Mouse (Mus musculus) testis, adult 2 months (tissue): ENCODE measurements around the gene Npm3.

Source experiments
- CTCF ChIP-seq: fragments of 200-500 bp; IDR thresholded peaks from 2 replicates; pipeline ENCODE4 v1.5.1; 2012; ENCODE audit warnings: low read depth, mild to moderate bottlenecking, inconsistent platforms, low read length, moderate library complexity; ENCODE audit not compliant: control insufficient read depth, insufficient read depth, insufficient replicate concordance
- POLR2A ChIP-seq: fragments of 200-500 bp; IDR thresholded peaks from 2 replicates; pipeline ENCODE4 v1.6.1; 2012; ENCODE audit warnings: low read depth, mild to moderate bottlenecking, inconsistent platforms, low read length, moderate library complexity; ENCODE audit not compliant: control insufficient read depth

DNA sequence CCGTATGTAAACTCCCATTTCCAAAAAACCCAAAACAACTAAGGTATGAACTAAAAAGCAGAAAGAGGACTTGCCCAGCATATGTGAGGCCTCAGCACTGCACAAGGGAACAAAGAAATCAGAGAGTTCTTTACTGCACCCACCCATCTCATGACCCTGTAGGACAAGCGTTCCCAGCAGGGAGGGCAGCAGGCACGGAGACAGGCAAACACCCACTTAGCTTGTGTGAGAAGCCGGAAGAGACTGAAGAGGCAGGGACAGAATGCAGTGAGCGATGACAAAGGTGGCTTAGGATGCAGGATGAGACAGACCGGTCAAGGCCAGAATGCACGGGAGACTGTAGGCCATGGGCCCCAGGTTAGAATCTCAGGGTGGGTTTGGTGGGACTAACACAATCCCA, 17.7 kb downstream of the Npm3 start:
- TF ChIP-seq POLR2A: no peak
- no peak for TF ChIP-seq CTCF
